Mouse (Mus musculus) heart, embryonic 15.5 days (tissue): Measurements from ENCODE around the gene Tbcc. TPM values are rescaled to one million over a fixed set of nuclear protein-coding genes. Genes with fewer than 3 reads are reported as not detected.

Experiments
- ATAC-seq: fragments of 200-750 bp; cut with Nextera tagmentation; replicated peaks from 2 replicates; pipeline ENCODE4 v1.8.0; 2017; ENCODE audit warnings: low read depth, moderate TSS enrichment; ENCODE audit not compliant: insufficient number of reproducible peaks, insufficient read depth, low FRiP score
- H3K27ac ChIP-seq: fragments of 300-500 bp; sonication (generic); 2 replicates; pipeline ENCODE4 v1.5.1; 2015; ENCODE audit warnings: mild to moderate bottlenecking, inconsistent platforms
- H3K27me3 ChIP-seq: fragments of 300-500 bp; sonication (generic); 2 replicates; pipeline ENCODE4 v1.6.1; 2015; ENCODE audit warnings: inconsistent platforms
- H3K36me3 ChIP-seq: fragments of 300-500 bp; sonication (generic); 2 replicates; pipeline ENCODE4 v1.6.1; 2015; ENCODE audit warnings: mild to moderate bottlenecking, inconsistent platforms
- H3K4me1 ChIP-seq: fragments of 300-500 bp; sonication (generic); replicated peaks from 2 replicates; pipeline ENCODE4 v1.6.1; 2015; ENCODE audit warnings: inconsistent platforms
- H3K4me2 ChIP-seq: fragments of 300-500 bp; sonication (generic); 2 replicates; pipeline ENCODE4 v1.6.1; 2015; ENCODE audit warnings: inconsistent platforms, mild to moderate bottlenecking, moderate library complexity
- H3K4me3 ChIP-seq: fragments of 300-500 bp; sonication (generic); 2 replicates; pipeline ENCODE4 v1.5.1; 2015; ENCODE audit warnings: mild to moderate bottlenecking, inconsistent platforms
- H3K9ac ChIP-seq: fragments of 300-500 bp; sonication (generic); 2 replicates; pipeline ENCODE4 v1.6.1; 2015; ENCODE audit warnings: mild to moderate bottlenecking, inconsistent platforms
- H3K9me3 ChIP-seq: fragments of 300-500 bp; sonication (generic); replicated peaks from 2 replicates; pipeline ENCODE4 v1.6.1; 2016; ENCODE audit warnings: inconsistent platforms
- WGBS: fragments of 180-500 bp; shearing (Covaris S2); methylation state at CpG from one replicate; pipeline ENCODE4 v1.1.7; 2015; ENCODE audit warnings: mixed read lengths; 5-methylcytosine and 5-hydroxymethylcytosine counted together
- polyA plus RNA-seq: library from polyadenylated mRNA; unstranded; fragments of >200 nt; fragmentation: Nextera tagmentation; extraction: Ambion mirVana; gene quantifications from 2 replicates; pipeline ENCODE4 v1.2.1, GENCODE M21; 2015

Tbcc gene
- polyA plus RNA-seq, 1 experiment from 2014 or later, result 41.9 TPM

- Histone ChIP-seq H3K27me3 (no peaks in the 10 kb centered on the region), H3K4me1 (peaks cover 17% of the 10 kb centered on the region), H3K36me3 (no peaks in the 10 kb centered on the region), H3K27ac (no peak overlapping the region), H3K9me3 (no peaks in the 10 kb centered on the region), H3K4me2 (no peak overlapping the region), H3K4me3 (no peak overlapping the region), H3K9ac (no peak overlapping the region)
- no peak for ATAC-seq
- 26% methylated on average over 1 of the region's 1 CpGs for WGBS
These were observed 19.6 kb upstream of the Tbcc start for GRCm38 (mm10) chr17:46870913-46871312.

GRCm38 (mm10) chr17:46872806-46873205 is 17.7 kb upstream of the Tbcc start:
- H3K27ac ChIP-seq, result no peak overlapping the region
- ATAC-seq, result no peak
- WGBS, result 74% methylated on average over 7 of the region's 7 CpGs

GRCm38 (mm10) chr17:46874133-46874532 is 16.4 kb upstream of the Tbcc start:
- H3K27ac ChIP-seq, result peak overlapping the region; percentile 55
- H3K9me3 ChIP-seq, result no peaks in the 10 kb centered on the region
- H3K9ac ChIP-seq, result no peak overlapping the region
- 7% methylated on average over 10 of the region's 10 CpGs for WGBS
- ATAC-seq, result peak; percentile 58
- no peaks in the 10 kb centered on the region for H3K36me3 ChIP-seq
- peak overlapping the region; percentile 49 for H3K4me2 ChIP-seq
- peaks cover 23% of the 10 kb centered on the region for H3K4me1 ChIP-seq
- 0 out of 2 replicates have a peak overlapping the region, but pooled peaks have one; percentile 8 for H3K4me3 ChIP-seq
- H3K27me3 ChIP-seq, result no peaks in the 10 kb centered on the region

More at GRCm38 (mm10) chr17:46872806-46873205, 17.7 kb upstream of the Tbcc start:
- no peaks in the 10 kb centered on the region for H3K27me3 ChIP-seq
- no peak overlapping the region for H3K9ac ChIP-seq
- H3K9me3 ChIP-seq, result no peaks in the 10 kb centered on the region
- H3K36me3 ChIP-seq, result no peaks in the 10 kb centered on the region
- H3K4me2 ChIP-seq, result no peak overlapping the region
- H3K4me3 ChIP-seq, result no peak overlapping the region
- H3K4me1 ChIP-seq, result peaks cover 23% of the 10 kb centered on the region

- Histone ChIP-seq H3K27ac (no peak overlapping the region), H3K27me3 (no peaks in the 10 kb centered on the region), H3K4me2 (no peak overlapping the region), H3K9ac (no peak overlapping the region), H3K4me1 (peaks cover 28% of the 10 kb centered on the region), H3K9me3 (no peaks in the 10 kb centered on the region), H3K36me3 (no peaks in the 10 kb centered on the region), H3K4me3 (no peak overlapping the region)
- WGBS, result 72% methylated on average over 3 of the region's 3 CpGs
- no peak for ATAC-seq
These were observed 14.9 kb upstream of the Tbcc start for GRCm38 (mm10) chr17:46875626-46876025.

GRCm38 (mm10) chr17:46876371-46876950 is 14.0 kb upstream of the Tbcc start:
- Histone ChIP-seq H3K27me3 (no peaks in the 10 kb centered on the region), H3K27ac (no peak overlapping the region), H3K4me2 (no peak overlapping the region), H3K4me1 (peaks cover 28% of the 10 kb centered on the region), H3K9me3 (no peaks in the 10 kb centered on the region), H3K4me3 (no peak overlapping the region), H3K36me3 (no peaks in the 10 kb centered on the region), H3K9ac (no peak overlapping the region)
- no peak for ATAC-seq
- WGBS, result 68% methylated on average over 8 of the region's 8 CpGs

- no peak overlapping the region for H3K9ac ChIP-seq
- no peak overlapping the region for H3K4me3 ChIP-seq
- peaks cover 28% of the 10 kb centered on the region for H3K4me1 ChIP-seq
- 86% methylated on average over 5 of the region's 5 CpGs for WGBS
- H3K27ac ChIP-seq, result no peak overlapping the region
- no peaks in the 10 kb centered on the region for H3K27me3 ChIP-seq
- no peak for ATAC-seq
- no peaks in the 10 kb centered on the region for H3K9me3 ChIP-seq
- H3K4me2 ChIP-seq, result no peak overlapping the region
- no peaks in the 10 kb centered on the region for H3K36me3 ChIP-seq
These were observed 13.4 kb upstream of the Tbcc start for GRCm38 (mm10) chr17:46877061-46877460.

- Histone ChIP-seq H3K36me3 (no peaks in the 10 kb centered on the region), H3K4me1 (peaks cover 12% of the 10 kb centered on the region), H3K27ac (peak overlapping the region; percentile 13; the same call in 1 of the 2 replicates), H3K9ac (no peak overlapping the region), H3K27me3 (no peaks in the 10 kb centered on the region), H3K4me2 (no peak overlapping the region), H3K9me3 (no peaks in the 10 kb centered on the region), H3K4me3 (no peak overlapping the region)
- 26% methylated on average over 14 of the region's 14 CpGs for WGBS
- peak; percentile 56; the same call in 1 of the 2 replicates for ATAC-seq
These were observed 10.6 kb upstream of the Tbcc start for GRCm38 (mm10) chr17:46879841-46880311.

- no peak for ATAC-seq
- H3K36me3 ChIP-seq, result no peaks in the 10 kb centered on the region
- WGBS, result 55% methylated on average over 2 of the region's 2 CpGs
- H3K9me3 ChIP-seq, result no peaks in the 10 kb centered on the region
- H3K4me3 ChIP-seq, result no peak overlapping the region
- peak overlapping the region; percentile 13; the same call in 1 of the 2 replicates for H3K27ac ChIP-seq
- no peak overlapping the region for H3K9ac ChIP-seq
- peaks cover 12% of the 10 kb centered on the region for H3K4me1 ChIP-seq
- no peaks in the 10 kb centered on the region for H3K27me3 ChIP-seq
- H3K4me2 ChIP-seq, result no peak overlapping the region
These were observed 10.2 kb upstream of the Tbcc start for GRCm38 (mm10) chr17:46880322-46880721.

GRCm38 (mm10) chr17:46881728-46882127 is 8.8 kb upstream of the Tbcc start:
- no peak overlapping the region for H3K27ac ChIP-seq
- WGBS, result 81% methylated on average over 6 of the region's 6 CpGs
- H3K4me3 ChIP-seq, result no peak overlapping the region
- no peak overlapping the region for H3K4me2 ChIP-seq
- no peak overlapping the region for H3K9ac ChIP-seq
- no peaks in the 10 kb centered on the region for H3K27me3 ChIP-seq
- H3K4me1 ChIP-seq, result peaks cover 20% of the 10 kb centered on the region
- no peak for ATAC-seq
- H3K9me3 ChIP-seq, result no peaks in the 10 kb centered on the region
- no peaks in the 10 kb centered on the region for H3K36me3 ChIP-seq

GRCm38 (mm10) chr17:46883107-46883506 is 7.4 kb upstream of the Tbcc start:
- H3K36me3 ChIP-seq, result no peaks in the 10 kb centered on the region
- no peak overlapping the region for H3K9ac ChIP-seq
- no peak for ATAC-seq
- H3K9me3 ChIP-seq, result no peaks in the 10 kb centered on the region
- H3K4me2 ChIP-seq, result no peak overlapping the region
- peaks cover 16% of the 10 kb centered on the region for H3K4me1 ChIP-seq
- H3K27me3 ChIP-seq, result no peaks in the 10 kb centered on the region
- WGBS, result 88% methylated on average over 9 of the region's 9 CpGs
- H3K27ac ChIP-seq, result no peak overlapping the region
- no peak overlapping the region for H3K4me3 ChIP-seq

- Histone ChIP-seq H3K4me3 (no peak overlapping the region), H3K36me3 (no peaks in the 10 kb centered on the region), H3K9me3 (no peaks in the 10 kb centered on the region), H3K27ac (no peak overlapping the region), H3K9ac (no peak overlapping the region), H3K4me1 (peaks cover 19% of the 10 kb centered on the region), H3K4me2 (no peak overlapping the region), H3K27me3 (no peaks in the 10 kb centered on the region)
- 86% methylated on average over 6 of the region's 6 CpGs for WGBS
- no peak for ATAC-seq
These were observed 5.7 kb upstream of the Tbcc start for GRCm38 (mm10) chr17:46884766-46885165.
